Mouse (Mus musculus) thymus, adult 18-20 months (tissue): ENCODE measurements around the gene Ano8.

Experiments used
- DNase-seq, 2 experiments: peaks; one replicate each; pipeline ENCODE4 v3.0.0; 2022; ENCODE audit warnings: mixed read lengths in 2 of 2

Ano8 gene

GRCm38 (mm10) chr8:71498816-71499690 is 13.3 kb upstream of the Ano8 start:
- no peak for DNase-seq

- DNase-seq = no peak
Observed at GRCm38 (mm10) chr8:71497881-71498501, 12.2 kb upstream of the Ano8 start.

- no peak for DNase-seq
Observed at GRCm38 (mm10) chr8:71497077-71497645, 11.4 kb upstream of the Ano8 start.

GRCm38 (mm10) chr8:71496481-71496880 is 10.7 kb upstream of the Ano8 start:
- DNase-seq = no peak

GRCm38 (mm10) chr8:71495811-71496210 is 10.0 kb upstream of the Ano8 start:
- no peak for DNase-seq

GRCm38 (mm10) chr8:71495039-71495438 is 9.3 kb upstream of the Ano8 start:
- peak; percentile 49 to 54 for DNase-seq

GRCm38 (mm10) chr8:71488454-71488853 is 2.7 kb upstream of the Ano8 start:
- DNase-seq = peak; percentile 68 to 84

GRCm38 (mm10) chr8:71487691-71488445 is 2.1 kb upstream of the Ano8 start, which contains the start of gene Gtpbp3:
Gene Gtpbp3, plus strand, starts transcription at chr8:71488103.
- peak; percentile 66 to 76 for DNase-seq

GRCm38 (mm10) chr8:71486136-71486529 is 370 bp upstream of the Ano8 start:
- DNase-seq = no peak

GRCm38 (mm10) chr8:71484736-71485135 is 1.0 kb downstream of the Ano8 start:
- no peak for DNase-seq

- no peak for DNase-seq
Observed at GRCm38 (mm10) chr8:71483932-71484331, 1.8 kb downstream of the Ano8 start.

GRCm38 (mm10) chr8:71478943-71479342 is 6.8 kb downstream of the Ano8 start:
- DNase-seq = no peak

- DNase-seq = no peak
Observed at GRCm38 (mm10) chr8:71477196-71477845, 8.4 kb downstream of the Ano8 start.

GRCm38 (mm10) chr8:71476099-71476940 is 9.4 kb downstream of the Ano8 start:
- peak; percentile 64 to 71 for DNase-seq

- DNase-seq = no peak
Observed at GRCm38 (mm10) chr8:71475702-71476075, 10.1 kb downstream of the Ano8 start.

GRCm38 (mm10) chr8:71474785-71475701 is 10.7 kb downstream of the Ano8 start:
- no peak for DNase-seq

- DNase-seq = no peak
Observed at GRCm38 (mm10) chr8:71474344-71474743, 11.4 kb downstream of the Ano8 start.

- no peak for DNase-seq
Observed at GRCm38 (mm10) chr8:71472601-71473386, 13.0 kb downstream of the Ano8 start.

GRCm38 (mm10) chr8:71471861-71472260 is 13.9 kb downstream of the Ano8 start:
- DNase-seq = no peak

- no peak for DNase-seq
Observed at GRCm38 (mm10) chr8:71470913-71471255, 14.9 kb downstream of the Ano8 start.
